Mouse (Mus musculus) midbrain, postnatal 0 days (tissue): ENCODE data around the gene Cct8. TPM values are rescaled to one million over a fixed set of nuclear protein-coding genes. Genes with fewer than 3 reads are reported as not detected.

Source experiments
- ATAC-seq: fragments of 200-750 bp; cut with Nextera tagmentation; 2 replicates; pipeline ENCODE4 v1.8.0; 2017; ENCODE audit warnings: moderate number of reproducible peaks, mild to moderate bottlenecking, moderate TSS enrichment, moderate library complexity; ENCODE audit not compliant: low FRiP score
- DNase-seq: peaks from one replicate; pipeline ENCODE4 v3.0.0-alpha.2; 2015; ENCODE audit warnings: low spot score
- H3K27ac ChIP-seq: fragments of 300-500 bp; sonication (generic); 2 replicates; pipeline ENCODE4 v1.5.1; 2014; ENCODE audit warnings: low read depth, mild to moderate bottlenecking, low read length, mixed read lengths
- H3K27me3 ChIP-seq: fragments of 300-500 bp; sonication (generic); 2 replicates; pipeline ENCODE4 v1.6.1; 2014; ENCODE audit warnings: low read length, control low read depth, mixed read lengths; ENCODE audit not compliant: insufficient read depth
- H3K36me3 ChIP-seq: fragments of 300-500 bp; sonication (generic); 2 replicates; pipeline ENCODE4 v1.6.1; 2014; ENCODE audit warnings: low read length, control low read depth, mixed read lengths; ENCODE audit not compliant: insufficient read depth
- H3K4me1 ChIP-seq: fragments of 300-500 bp; sonication (generic); 2 replicates; pipeline ENCODE4 v1.6.1; 2014; ENCODE audit warnings: mild to moderate bottlenecking, control low read depth, antibody characterized with exemption, low read length, mixed read lengths; ENCODE audit not compliant: insufficient read depth
- H3K4me2 ChIP-seq: fragments of 300-500 bp; sonication (generic); 2 replicates; pipeline ENCODE4 v1.6.1; 2014; ENCODE audit warnings: low read depth, mild to moderate bottlenecking, low read length, mixed read lengths; ENCODE audit not compliant: poor library complexity, severe bottlenecking
- H3K4me3 ChIP-seq: fragments of 300-500 bp; sonication (generic); 2 replicates; pipeline ENCODE4 v1.5.1; 2014; ENCODE audit warnings: low read depth, mild to moderate bottlenecking, low read length, moderate library complexity
- H3K9ac ChIP-seq: fragments of 300-500 bp; sonication (generic); replicated peaks from 2 replicates; pipeline ENCODE4 v1.6.1; 2014; ENCODE audit warnings: mild to moderate bottlenecking, low read length, moderate library complexity, mixed read lengths; ENCODE audit not compliant: poor library complexity, severe bottlenecking
- H3K9me3 ChIP-seq: fragments of 300-500 bp; sonication (generic); 2 replicates; pipeline ENCODE4 v1.6.1; 2016; ENCODE audit warnings: low read length, control low read depth
- CTCF ChIP-seq: IDR thresholded peaks from 2 replicates; pipeline ENCODE4 v1.5.1; 2016; ENCODE audit warnings: antibody characterized with exemption, mild to moderate bottlenecking
- WGBS: fragments of 180-500 bp; shearing (Covaris S2); extraction: QIAGEN DNeasy Blood & Tissue Kit; methylation state at CpG from one replicate; pipeline ENCODE4 v1.1.7; 2014; 5-methylcytosine and 5-hydroxymethylcytosine counted together
- polyA plus RNA-seq: library from polyadenylated mRNA; unstranded; fragments of >200 nt; fragmentation: Nextera tagmentation; extraction: Ambion mirVana; gene quantifications from 2 replicates; pipeline ENCODE4 v1.2.1, GENCODE M21; 2015
- total RNA-seq: library from RNA; depleted of rRNA; stranded (reverse); fragments of >200 nt; gene quantifications from 2 replicates; pipeline ENCODE4 v1.2.3, GENCODE M21; 2014

Cct8 gene
- total and polyA plus RNA-seq, 2 experiments from 2014 or later: 142 to 345 TPM

DNA sequence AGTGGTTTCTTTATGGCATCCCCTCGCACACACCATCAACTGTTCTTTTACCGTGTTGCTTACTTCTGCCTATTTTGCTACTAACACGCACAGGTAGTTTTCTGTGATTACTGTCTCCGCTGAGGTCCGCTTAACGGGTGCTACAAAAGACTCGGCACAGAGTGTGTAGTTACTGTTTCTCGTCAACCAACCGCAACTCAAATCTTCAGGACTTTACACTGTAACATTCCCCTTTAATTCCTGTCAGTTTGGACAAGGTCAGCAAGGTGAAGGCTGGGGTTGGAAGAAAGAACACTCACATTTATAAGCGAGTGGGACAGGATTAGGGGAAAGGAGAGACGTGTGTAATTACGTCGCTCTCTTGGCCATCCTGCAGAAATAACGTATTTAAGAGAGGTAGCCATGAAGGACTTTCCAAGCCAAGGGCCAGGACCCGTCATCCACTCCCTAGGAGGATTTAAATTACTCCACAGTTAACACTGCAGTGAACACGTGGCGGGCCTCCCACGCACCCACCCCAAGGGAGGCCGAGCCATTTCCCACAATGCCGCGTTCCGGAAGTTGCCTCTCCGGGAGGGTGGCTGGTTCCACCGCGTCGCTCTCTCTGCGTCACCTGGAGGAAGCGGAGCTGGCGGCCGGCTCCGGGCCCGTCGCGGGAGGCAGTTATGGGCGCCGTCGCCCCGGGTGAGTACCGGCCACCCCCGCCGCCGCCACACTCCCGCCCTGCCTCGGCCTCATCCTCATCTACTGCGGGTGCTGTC, 41.1 kb downstream of the Cct8 start, which contains the start of gene Usp16:
Gene Usp16, plus strand, starts transcription at position 285 of the 761 bp plus-strand sequence.
- H3K4me3 ChIP-seq: peak within 1 kb of the TSS; percentile 89
- 10% methylated on average over 45 of the region's 45 CpGs for WGBS
- no peaks in the 10 kb centered on the region for H3K9me3 ChIP-seq
- peak within 1 kb of the TSS; percentile 85 for H3K4me2 ChIP-seq
- 0 out of 2 replicates have a peak, but pooled peaks cover under 1% of the 10 kb centered on the region for H3K36me3 ChIP-seq
- DNase-seq (peak; percentile 95), ATAC-seq (peak; percentile 98)
- H3K27me3 ChIP-seq: no peaks in the 10 kb centered on the region
- no peak for TF ChIP-seq CTCF
- H3K27ac ChIP-seq: peak within 1 kb of the TSS; percentile 85
- H3K4me1 ChIP-seq: peaks cover 7% of the 10 kb centered on the region; the same call in 1 of the 2 replicates
- H3K9ac ChIP-seq: peak within 1 kb of the TSS; percentile 87

DNA sequence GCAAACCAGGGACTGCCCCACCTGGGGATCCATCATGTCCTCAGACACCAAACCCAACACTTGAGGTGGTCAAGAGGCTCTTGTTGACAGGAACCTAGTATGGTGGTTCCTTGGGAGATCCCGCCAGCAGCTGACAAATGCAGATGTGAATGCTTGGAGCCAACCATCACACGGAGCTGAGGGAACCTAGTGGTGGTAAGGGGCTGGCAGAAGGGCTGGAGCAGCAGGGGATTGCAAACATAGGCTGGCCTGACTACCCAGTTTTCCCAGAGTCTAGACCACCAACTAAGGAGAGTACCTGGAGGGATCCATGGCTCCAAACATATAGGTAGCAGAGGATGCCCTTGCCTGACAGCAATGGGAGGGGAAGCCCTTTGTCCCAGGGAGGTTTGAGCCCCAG, 42.4 kb downstream of the Cct8 start:
- H3K4me1 ChIP-seq: peaks cover 7% of the 10 kb centered on the region; the same call in 1 of the 2 replicates
- H3K36me3 ChIP-seq: no peaks in the 10 kb centered on the region
- DNase-seq: no peak
- H3K9ac ChIP-seq: no peak overlapping the region
- H3K27ac ChIP-seq: no peak overlapping the region
- no peak for ATAC-seq
- WGBS: 87% methylated on average over 2 of the region's 2 CpGs
- no peaks in the 10 kb centered on the region for H3K9me3 ChIP-seq
- TF ChIP-seq CTCF: no peak
- H3K4me3 ChIP-seq: no peak overlapping the region
- no peak overlapping the region for H3K4me2 ChIP-seq
- no peaks in the 10 kb centered on the region for H3K27me3 ChIP-seq

DNA sequence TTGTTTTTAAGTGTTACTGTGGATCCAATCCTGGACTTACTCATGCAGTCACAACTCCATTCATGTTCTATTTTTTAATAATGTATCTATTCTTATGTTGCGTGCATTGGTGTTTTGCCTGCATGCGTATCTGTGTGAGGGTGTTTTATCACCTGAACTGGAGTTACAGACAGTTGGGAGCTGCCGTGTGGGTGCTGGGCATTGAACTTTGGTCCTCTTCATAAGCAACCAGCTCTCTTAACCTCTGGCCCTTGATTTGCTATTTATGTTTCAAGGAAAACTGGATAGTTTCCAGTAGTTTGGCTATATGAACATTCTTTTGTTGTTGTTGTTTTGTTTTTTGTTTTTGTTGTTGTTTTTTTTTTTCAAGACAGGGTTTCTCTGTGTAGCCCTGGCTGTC, 50.1 kb downstream of the Cct8 start:
- DNase-seq: no peak
- ATAC-seq: no peak
- no peak for TF ChIP-seq CTCF
- H3K9me3 ChIP-seq: no peaks in the 10 kb centered on the region
- no peaks in the 10 kb centered on the region for H3K36me3 ChIP-seq
- H3K4me3 ChIP-seq: no peak overlapping the region
- no peak overlapping the region for H3K9ac ChIP-seq
- H3K27ac ChIP-seq: no peak overlapping the region
- H3K4me2 ChIP-seq: no peak overlapping the region
- peaks cover 3% of the 10 kb centered on the region; the same call in 1 of the 2 replicates for H3K4me1 ChIP-seq
- H3K27me3 ChIP-seq: no peaks in the 10 kb centered on the region
- WGBS: 88% methylated on average over 3 of the region's 3 CpGs

DNA sequence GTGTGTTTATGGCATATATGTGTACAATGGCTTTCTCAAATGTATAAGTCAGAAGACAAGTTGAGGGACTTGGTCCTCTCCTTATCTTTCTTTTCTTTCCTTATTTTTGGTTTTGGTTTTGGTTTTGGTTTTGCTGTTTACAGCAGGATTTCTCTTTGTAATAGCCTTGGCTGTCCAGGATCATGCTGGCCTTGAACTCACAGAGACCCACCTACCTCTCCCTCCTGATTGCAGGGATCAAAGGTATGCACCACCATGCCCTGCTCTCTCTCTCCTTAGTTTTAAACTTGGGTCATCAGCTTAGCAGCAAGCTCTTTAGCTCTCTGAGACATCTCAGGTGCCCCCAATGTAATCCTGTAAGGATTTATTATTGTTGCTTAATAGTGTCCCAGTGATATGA, 50.6 kb downstream of the Cct8 start:
- Histone ChIP-seq H3K4me1 (peaks cover 3% of the 10 kb centered on the region; the same call in 1 of the 2 replicates), H3K4me2 (no peak overlapping the region), H3K36me3 (no peaks in the 10 kb centered on the region), H3K4me3 (no peak overlapping the region), H3K9ac (no peak overlapping the region), H3K9me3 (no peaks in the 10 kb centered on the region), H3K27ac (no peak overlapping the region), H3K27me3 (no peaks in the 10 kb centered on the region)
- TF ChIP-seq CTCF: no peak
- ATAC-seq (no peak), DNase-seq (no peak)

DNA sequence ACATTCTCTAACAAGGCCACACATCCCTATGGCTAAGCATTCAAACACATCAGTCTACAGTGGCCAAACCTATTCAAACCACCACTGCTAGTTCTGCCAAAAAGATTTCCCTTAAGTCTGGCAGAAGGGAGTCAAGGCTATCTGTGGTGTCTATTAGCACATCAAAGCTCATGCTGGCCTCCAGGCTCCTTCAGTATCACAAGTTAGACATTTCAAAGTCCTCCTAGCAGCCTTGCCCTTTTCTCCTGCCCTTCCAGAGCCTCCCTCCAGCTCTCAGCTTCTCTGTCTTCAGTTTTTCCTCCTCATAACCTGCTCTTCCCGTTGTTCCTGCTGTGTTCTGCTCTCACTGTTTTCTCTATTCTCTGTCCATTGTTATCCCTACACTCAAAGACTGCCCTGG, 51.6 kb downstream of the Cct8 start:
- no peak for ATAC-seq
- Histone ChIP-seq H3K4me3 (no peak overlapping the region), H3K4me2 (no peak overlapping the region), H3K36me3 (no peaks in the 10 kb centered on the region), H3K9ac (no peak overlapping the region), H3K27ac (no peak overlapping the region), H3K4me1 (peaks cover 3% of the 10 kb centered on the region; the same call in 1 of the 2 replicates), H3K9me3 (no peaks in the 10 kb centered on the region), H3K27me3 (no peaks in the 10 kb centered on the region)
- no peak for DNase-seq
- WGBS: 54% methylated on average over 1 of the region's 1 CpGs
- TF ChIP-seq CTCF: no peak

DNA sequence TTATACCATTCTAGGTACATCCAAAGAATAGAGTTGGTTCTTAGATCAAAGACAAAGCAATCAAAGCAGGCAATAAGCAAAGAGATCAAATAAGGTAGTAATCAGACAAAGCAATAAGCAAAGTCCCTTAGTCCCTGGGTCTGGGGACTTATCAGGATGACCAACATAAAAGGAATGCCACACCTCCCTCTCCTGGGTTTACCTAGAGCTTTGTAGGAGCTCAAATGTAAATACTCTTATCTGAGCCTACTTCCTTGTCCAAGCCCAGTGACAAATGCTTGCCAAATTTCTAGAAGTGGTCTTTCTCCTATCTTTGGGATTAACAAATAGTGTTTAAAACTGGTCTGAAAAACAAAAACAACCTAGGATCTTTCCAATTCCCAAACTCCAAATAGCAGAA, 52.4 kb downstream of the Cct8 start:
- Histone ChIP-seq H3K36me3 (no peaks in the 10 kb centered on the region), H3K27me3 (no peaks in the 10 kb centered on the region)
- ATAC-seq: no peak

More for the DNA sequence above, 52.4 kb downstream of the Cct8 start:
- no peak overlapping the region for H3K4me2 ChIP-seq
- H3K9ac ChIP-seq: no peak overlapping the region
- peaks cover 3% of the 10 kb centered on the region; the same call in 1 of the 2 replicates for H3K4me1 ChIP-seq
- H3K9me3 ChIP-seq: no peaks in the 10 kb centered on the region
- H3K4me3 ChIP-seq: no peak overlapping the region
- no peak for TF ChIP-seq CTCF
- DNase-seq: no peak
- no peak overlapping the region for H3K27ac ChIP-seq
